Mouse (Mus musculus): ENCODE measurements around the gene Scoc.
"Not testable (repeated sequence)": the region's sequence is repeated elsewhere in the genome, so short reads cannot be mapped to it uniquely, and the experiment has no call there.

The Scoc gene

DNA sequence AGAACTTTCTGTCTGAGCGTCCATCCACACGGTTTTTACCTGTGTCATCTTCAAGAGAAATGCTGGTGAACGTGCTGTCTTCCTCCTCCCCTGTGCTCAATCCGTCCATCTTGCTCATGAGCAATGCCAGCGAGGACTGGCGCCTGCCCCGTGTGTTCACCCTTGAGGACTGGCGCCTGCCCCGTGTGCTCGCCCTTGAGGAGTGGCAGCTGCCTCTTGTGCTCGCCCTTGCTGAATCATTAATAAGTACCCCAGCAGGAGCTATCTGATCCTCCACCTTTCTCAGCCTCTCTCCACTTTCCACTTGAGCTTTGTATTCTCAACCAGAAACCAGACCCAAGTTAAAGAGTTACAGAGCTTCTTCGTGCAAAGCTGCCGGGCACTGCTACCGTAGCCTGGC, at the start of gene Scoc:
Gene Scoc (minus strand): TSS at position 170 of the 400 bp plus-strand sequence.
- no peak for DNase-seq

DNA sequence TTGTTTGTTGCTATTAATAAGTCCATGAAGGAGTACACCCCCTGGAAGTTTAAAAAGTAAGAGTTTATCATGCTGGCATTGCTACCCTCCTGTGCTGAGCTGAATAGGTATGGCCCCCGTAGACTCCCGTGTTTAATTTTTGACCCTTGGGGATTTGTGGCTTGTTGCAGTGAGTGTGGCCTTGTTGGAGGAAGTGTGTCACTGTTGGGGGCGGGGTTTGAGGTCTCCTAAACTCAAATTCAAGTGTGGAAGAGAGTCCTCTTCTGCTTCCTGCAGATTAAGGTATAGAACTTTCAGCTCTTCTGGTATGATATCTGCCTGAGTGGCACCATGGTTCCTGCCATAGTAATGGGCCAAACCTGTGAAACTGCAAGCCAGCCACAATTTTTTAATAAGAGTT, 1.4 kb upstream of the Scoc start:
- DNase-seq = no peak

DNA sequence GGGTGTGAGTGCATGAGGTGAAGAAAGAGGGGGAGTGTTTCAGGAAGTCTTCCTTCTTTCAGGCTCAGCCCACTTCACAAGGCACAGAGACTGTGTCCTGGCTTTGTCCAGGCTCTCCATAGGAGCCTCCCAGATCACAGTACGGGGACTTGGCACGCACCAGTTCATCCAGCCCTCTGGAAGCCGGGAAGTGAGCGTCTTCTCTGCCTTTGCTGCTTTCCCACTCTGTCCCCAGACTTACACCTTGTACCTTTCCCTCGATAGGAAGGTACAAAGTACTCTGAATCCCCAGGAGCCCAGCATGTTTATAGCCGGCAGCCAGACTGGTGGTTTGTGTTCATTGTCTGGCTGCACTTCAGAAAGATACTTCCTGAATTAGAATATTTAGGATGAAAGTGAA, 1.1 kb downstream of the Scoc start:
- DNase-seq = no peak

DNA sequence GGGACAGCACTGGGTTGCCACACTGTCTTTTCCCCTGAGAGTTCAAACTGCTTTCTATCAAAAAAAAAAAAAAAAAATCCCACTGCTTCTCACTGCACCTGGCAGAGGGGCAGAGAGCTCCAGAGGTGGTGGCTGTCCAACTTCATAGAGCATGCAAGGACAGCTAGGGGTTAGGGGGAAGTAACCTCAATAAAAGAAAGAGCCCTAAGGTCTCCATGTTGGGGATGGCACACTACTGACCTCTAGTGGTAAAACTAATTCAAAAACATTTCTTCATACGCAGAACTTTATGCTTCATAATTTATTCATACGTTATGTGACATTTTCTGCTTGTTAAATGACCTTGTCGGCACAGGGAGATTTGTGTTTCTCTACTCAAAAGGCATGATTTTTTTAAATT, 7.1 kb downstream of the Scoc start:
- no peak for DNase-seq

DNA sequence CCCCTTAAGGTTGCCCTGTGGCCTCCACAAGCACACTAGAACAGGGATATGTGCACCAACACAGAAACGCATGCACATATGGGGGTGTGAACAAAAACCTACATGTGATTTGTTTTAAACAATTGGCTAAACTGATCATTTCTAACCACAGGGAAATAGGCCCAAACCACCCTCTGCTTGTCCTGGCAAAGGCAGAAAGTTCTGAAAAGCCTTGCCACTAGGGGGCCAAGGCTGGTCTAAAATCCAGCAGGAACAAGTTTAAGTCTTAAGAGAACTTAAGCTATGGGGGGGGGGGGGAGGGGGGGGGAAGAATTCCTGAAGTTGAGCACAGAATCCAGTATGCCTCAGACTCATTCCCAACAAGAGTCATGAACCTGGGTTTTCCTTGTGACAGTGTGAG, 8.2 kb downstream of the Scoc start:
- DNase-seq = no peak

DNA sequence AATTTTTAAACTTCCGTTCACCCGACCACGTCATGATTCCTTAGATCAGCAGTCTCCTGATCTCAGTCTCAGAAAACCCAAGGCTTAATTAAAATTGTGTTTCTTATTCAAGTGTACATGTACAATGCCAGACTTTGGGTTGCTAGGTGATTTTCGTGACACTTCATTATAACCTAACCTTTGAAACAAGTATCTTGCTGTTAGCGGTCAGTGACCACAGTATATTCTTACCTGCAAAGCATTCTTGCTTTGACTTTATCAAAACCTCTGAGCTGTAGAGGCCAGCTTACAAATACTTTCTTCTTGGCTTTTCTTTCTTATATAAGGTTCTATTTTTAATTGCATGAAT, 15.2 kb downstream of the Scoc start:
- DNase-seq = no peak

DNA sequence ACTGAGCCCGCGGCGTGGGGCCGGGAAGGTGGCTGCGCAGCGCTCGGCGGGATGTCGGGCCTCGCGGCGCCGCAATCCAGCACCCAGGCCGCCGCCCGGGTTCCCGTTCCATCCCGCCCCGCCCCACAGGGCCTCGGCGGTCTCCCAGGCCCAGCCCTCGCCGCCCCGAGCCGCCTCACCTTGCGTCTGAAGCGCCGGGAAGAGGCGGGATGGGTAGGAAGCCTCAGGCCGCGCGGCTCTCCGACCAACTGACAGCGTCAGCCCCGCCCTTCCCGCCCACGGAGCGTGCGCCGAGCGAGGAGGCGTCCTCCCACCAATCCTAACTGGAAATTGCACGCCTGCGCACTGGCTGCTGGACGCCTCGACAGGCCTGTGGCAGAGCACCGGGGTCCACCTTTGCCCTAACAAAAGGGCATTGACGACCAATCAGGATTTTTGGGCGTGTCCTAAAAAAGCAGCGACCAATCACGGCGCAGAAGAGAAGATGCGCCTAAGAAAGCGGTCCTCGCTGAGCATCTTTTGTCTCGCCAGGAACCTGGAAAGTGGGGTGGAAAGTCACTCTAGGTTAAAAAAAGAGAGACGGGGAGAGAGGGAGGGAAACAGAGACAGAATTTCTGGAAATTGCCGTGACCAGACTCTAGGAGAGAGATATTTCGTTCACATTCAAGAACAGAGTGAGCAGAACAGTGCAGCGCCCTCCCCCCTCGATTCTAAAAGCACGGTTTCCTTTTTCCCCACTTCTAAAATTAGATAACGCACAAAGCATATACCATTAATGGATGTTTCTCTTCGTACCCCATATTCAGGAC, 15.7 kb downstream of the Scoc start:
- peak; percentile 98 for DNase-seq

DNA sequence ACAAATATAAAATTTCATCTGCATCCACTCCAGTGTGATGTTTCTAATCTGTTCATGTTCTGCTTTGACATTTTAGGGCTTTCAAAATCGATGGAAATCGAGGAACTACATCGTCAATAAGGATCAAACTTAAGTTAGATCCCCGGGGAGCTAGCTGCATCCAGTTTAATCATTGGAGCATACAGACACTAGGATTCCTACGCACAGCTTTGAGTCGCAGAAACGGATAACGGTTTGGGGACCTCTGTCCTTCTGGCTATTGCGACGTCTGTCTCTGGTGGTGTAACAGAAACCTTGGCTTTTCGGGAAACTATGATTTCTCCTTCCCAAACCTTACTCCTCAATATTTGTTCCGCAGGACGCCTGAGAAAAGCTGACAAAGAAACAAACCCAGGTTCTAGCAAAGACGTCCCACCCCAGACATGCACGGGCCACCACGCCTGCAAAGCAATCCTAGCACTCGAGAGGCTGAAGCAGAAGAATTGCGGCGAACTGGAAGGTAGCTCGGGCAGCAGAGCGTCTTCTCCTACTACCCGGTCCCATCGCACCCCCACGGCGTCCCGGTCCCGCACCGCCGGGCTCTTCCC, 16.4 kb downstream of the Scoc start:
- no peak for DNase-seq

DNA sequence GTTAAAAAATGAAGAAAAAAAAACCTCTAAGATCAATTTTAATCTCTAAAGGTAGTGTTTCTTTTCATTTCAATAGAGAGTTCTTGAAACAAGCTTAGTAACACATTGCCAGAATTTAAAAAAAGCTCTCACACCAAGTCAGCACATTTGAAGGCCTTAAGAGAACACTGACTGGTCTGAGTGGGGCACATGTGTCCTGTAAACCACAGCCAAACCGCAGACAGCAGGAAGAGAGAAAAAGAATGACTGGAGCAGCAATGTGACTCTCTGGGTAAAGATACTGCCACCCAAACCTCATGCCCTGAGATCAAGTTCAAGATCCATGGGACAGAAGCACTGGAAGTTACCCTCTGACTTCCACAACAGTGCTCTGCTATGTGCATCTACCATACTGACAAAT, 21.1 kb downstream of the Scoc start:
- peak; percentile 48 for DNase-seq

DNA sequence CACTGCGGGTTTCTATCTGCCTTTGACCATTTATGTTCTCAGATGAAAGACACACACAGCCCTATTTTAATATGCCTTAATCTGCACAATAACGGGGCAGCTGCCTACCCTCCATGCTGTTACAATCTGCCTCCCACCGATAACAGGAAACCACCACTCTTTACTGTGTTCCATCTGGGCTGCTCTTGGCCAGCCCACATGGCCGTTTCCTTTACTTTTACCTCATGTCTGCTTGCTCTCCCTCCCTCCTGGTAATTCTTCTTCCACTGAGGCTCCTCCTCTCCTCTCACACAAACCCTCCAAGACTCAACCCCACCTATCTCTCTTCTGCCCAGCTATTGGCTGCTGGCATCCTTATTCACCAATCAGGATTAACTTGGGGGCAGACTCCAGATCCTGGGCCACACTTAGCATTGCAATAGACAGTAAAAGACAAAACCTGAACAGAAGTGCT, 29.1 kb downstream of the Scoc start:
- no peak for DNase-seq

DNA sequence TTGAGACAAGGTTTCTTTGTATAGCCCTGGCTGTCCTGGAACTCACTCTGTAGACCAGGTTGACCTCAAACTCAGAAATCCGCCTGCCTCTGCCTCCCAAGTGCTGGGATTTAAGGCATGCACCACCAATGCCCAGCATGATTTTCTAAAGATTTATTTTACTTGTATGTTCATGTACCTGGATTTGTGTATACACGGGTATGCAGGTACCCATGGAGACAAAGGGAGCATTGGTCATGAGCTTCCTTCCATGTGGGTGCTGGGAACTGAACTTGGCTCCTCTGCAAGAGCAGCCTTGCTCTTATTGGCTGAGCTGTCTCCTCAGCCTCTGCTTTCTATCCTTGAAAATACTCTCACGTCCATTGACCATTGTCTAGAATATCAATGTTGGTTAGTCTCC, 29.6 kb downstream of the Scoc start:
- not testable (repeated sequence) for DNase-seq

DNA sequence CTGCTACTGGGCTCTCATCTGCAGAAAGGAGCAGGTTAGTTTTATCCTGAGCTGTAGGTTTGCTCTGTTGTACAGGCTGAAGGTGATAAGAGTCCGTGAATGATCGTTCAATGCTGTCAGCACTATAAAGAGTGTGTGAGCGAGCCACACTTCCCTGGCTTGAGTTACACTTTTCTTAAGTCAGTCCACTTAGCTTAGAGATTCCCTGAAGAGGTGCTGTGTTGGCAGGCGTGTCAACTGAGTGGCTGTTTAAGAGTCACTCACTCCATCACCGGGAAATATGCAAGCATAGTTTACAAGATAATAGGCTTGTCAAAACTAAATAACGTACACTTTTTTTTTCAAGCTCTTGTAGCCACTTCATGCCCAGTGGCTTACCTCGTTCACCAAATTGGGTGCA, 31.2 kb downstream of the Scoc start:
- no peak for DNase-seq

DNA sequence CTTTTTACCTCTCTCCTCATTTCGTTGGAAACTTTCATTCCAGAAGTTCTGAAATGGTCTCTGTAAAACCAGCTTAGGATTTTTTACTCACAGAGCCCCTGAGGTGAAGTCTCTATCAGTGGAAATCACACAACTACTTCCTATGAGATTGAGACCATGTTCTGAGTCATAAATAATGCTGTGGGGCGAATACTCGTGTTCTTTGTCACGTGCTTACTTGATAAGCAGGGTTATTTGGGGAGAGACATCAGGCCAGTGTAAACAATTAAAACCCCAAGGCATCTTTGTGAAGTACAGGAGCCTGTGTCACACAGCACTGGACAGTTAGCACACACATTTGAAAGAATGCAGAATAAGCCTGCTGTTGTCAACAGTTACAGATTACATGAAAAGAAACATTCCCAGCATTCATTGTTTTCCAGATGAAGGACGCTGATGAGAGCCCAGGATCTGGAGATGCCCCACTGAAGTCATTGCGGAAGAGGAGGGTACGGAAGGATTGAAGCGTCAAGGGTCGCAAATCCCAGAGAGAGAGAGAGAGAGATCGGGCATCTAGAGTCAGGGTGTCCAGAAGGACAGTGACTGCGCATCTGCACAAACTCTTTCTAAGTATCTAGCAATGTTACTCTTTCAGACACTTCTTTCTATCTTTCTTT, 32.0 kb downstream of the Scoc start:
- no peak for DNase-seq

DNA sequence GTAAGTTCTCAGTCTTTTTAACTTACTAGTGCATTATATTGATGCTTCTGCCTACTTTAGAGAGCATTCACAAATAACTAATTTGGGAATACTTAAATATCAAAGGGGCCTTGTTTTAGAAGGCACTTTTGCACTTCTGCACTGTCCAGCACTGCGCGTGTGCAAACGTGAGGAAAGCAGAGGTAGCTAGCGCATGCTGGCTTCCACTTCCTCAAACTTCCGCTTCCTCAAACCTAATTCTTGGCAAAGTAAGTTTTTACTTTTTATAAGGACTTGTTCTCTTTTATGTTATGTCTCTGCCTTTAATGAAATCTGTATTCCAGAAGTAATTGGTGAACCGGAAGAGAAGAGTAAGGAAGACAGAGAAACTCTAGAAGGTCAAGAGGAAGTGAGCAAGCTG, 33.0 kb downstream of the Scoc start:
- no peak for DNase-seq

DNA sequence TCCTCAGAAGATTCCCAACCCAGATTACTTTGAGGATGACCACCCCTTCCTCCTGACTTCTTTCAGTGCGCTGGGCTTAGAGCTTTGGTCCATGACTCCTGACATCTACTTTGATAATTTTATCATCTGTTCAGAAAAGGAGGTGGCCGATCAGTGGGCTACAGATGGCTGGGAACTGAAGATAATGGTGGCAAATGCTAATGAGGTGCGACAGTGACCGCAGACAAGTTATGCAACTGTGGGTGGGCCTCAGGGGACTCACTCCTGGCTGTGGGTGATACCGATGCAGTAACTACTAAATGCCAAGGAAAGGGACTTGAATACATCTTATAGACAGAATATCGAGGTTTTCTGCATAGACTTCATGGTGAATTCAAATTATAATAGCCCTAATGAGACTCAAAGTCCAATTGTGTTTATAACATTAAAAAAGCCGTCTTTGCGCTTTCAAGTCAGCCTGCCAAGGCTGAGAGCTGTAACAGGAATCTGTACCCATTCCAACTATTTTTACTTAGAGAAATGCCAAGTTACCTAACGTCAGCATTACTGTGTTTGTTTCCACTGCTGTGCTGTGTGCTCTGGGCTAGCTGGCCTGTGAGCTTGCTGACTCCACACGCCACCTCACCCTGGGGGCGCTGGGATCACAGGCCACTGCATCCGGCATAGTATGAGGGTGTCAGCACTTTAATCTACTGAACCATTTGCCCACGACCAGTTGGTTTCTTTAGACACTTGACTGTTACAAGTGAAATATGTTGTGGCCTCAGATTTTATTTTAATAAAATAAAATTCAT, 35.0 kb downstream of the Scoc start:
- DNase-seq = peak; percentile 45

DNA sequence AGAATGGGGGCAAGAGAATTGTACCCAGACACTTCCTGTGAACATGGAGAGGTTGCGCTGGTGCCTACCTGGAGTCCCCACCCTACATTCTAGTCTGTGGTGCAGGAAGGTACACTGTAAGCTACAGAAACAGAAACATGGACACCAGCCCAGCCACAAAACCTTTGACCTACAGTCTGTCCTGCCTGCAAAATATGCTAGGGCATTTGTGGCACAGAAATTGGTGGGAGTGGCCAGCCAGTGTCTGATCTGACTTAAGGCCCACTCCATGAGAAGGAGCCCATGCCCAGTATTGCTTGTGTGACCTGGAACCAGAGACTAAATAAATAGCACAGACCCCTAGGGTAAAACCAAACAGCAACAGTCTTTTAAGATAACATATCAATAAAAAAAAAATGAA, 36.8 kb downstream of the Scoc start:
- no peak for DNase-seq

DNA sequence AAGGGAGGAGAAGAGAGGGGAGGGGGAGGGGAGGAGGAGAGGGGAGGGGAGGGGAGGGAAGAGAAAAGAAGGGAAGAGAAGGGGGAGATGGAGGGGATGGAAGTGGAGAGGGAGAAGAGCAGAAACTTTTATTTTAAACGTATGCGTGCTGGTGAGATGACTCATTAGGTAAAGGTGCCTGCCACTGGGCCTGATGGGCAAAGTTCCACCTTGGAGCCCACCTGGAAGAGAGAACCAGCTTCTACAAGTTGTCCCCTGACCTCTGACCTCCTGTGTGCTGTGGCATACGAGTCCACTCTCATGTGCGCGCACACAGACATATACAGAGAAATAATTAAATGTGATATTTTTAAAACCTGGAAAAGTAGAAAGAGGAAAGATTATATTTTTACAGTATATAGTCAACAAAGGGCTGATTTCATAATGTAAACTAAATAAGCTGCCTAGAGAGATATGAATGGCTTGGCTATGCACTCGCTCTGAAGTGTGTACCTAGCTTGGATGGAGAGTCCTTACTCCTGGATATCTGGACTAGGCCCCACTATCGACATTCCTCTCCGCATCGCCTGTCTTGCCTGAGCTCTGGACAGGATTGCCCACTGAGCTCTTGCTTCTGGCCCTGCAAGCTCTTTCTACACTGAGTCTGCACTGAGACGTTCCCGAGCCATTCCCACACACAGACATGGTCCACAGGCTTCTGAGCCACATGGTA, 39.2 kb downstream of the Scoc start:
- DNase-seq = no peak

DNA sequence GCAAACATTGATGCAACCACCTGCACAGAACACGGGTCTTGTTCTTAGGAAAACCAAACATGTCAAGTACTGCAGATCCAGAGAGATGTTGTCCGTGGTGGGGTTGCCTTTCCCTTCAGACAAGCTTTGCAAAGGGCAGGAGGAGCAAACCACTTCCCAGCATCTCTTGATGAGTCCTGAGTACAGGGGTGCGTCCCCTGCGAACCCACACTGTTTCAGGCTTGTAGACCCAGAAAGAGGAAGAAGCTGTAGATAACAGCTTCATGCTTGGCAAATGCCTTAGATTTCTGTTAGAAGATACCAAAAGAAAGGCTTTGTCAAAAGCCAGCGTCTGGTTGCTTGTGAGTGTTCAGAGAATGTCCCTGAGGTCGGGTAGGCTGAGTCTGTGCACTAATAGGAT, 40.2 kb downstream of the Scoc start:
- no peak for DNase-seq

DNA sequence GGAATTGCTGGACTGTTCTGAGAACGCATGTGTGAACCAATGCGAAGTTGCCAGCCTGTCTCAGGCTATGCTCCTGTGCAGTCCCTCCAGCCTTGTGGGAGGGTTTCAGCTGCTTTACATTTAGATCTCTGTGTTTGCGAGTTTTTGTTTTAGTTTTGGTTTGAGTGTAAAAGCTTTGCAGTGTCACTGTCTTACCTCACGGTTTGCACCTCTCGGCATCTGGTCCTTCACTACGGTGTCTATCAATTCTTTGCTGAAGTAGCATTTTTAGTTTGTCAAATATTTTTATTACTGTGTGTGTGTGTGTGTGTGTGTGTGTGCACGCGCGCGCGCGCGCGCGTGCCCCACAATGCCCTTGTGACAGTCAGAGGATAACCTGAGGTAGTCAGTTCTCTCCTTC, 41.3 kb downstream of the Scoc start:
- no peak for DNase-seq

DNA sequence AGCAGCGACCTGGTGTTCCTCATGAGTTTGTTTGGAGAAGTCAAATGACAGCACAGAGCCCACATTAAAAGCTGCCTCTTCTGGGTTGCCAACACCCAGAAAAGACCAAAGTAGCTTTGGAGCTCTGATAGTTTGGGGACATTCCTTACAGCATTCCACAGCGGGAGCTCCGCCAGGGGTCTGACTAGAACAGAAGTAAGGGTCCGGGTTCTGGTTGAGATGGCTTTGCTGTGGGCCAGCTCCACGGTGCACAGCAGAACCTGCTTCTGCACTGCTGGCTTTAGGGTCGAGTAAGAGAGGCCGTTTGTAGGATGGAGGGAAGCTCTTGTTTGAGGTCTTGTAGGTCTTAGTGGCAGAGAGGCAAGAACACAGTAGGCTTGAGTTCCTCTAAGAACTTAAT, 49.7 kb downstream of the Scoc start:
- no peak for DNase-seq

DNA sequence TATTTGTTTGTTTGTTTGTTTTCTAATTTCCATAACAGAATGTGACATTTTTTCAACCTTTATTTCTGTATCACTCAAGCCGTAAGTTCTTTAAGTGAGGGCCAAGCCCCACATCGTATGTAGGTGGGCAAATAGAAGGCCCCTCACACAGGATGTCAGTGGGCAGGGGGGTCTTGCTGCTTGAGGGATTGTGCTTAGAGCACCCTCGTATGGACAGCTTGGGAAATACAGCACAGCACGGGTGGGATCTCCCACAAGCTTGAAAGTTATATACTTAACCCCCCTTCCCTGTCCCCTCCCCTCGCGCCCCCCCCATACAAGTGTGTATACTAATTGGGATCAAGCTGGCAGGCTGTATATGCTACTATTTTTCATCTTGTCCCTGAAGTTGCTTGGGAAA, 51.4 kb downstream of the Scoc start:
- no peak for DNase-seq

DNA sequence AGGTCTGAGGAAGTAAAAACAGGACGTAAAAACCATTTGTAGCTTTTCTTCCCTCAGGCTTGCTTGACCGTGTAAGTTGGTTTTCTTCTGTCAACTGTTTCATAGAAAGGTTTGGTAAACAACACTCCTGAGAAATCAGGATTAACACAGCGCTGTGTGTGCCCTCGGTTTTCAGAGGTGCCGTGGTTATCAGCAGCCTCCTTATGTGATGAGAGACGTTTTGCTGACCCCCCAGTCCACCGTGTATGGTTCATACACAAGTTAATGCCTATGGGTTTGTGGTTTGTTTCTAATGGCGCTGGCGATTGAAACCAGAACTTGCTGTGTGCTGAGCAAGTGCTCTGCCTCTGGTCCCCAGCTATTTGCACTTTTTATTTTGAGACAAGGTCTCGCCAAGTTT, 52.6 kb downstream of the Scoc start:
- no peak for DNase-seq

DNA sequence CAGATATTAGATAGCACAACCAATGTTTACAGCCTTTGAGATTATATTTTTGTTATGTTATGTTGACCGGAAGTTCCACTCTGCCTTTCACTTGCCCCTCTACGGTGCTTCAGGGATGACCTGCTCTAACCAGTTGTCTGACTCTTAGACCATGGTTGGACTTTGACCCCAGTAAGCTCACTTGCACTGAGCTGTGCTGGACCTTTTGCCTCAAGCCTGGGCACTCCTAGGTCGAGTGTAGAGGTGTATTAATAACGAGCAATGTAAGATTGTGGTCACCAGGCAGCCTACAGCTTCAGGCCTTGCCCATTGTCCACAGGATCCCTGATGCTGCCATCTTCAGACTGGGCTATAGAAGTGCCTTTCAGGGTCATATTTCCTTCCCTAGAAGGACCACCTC, 60.5 kb downstream of the Scoc start:
- DNase-seq = no peak

Data from layer of hippocampus, adult 9-11 months (tissue).